Mouse (Mus musculus) MEL (cell line): ENCODE data around the gene E2f3. TPM values are rescaled to one million over a fixed set of nuclear protein-coding genes. Genes with fewer than 3 reads are reported as not detected.
A peak's percentile ranks its signal among the peaks of the same experiment; 100 is the strongest.

Experiments
- DNase-seq: peaks from one replicate; pipeline ENCODE4 v3.0.0; 2011; ENCODE audit warnings: low read depth, low spot score
- H3K27ac ChIP-seq: 2 replicates; pipeline ENCODE4 v1.5.1; 2012; ENCODE audit warnings: low read depth, mild to moderate bottlenecking, control low read depth, low read length, moderate library complexity; ENCODE audit not compliant: control insufficient read depth
- H3K27me3 ChIP-seq, 2 experiments: fragments of 150-350 bp in 1 of 2; sonication (generic) in 1 of 2; 2 replicates each; pipeline ENCODE4 v1.6.1; 2012; ENCODE audit warnings: low read length in 2 of 2, mild to moderate bottlenecking in 2 of 2, improper control_type of control experiment in 1 of 2, moderate library complexity in 1 of 2; ENCODE audit not compliant: insufficient read depth in 2 of 2, control insufficient read depth in 1 of 2
- H3K36me3 ChIP-seq, 2 experiments: 2 replicates each; pipeline ENCODE4 v1.6.1; 2012 to 2014; ENCODE audit warnings: low read length in 2 of 2, improper control_type of control experiment in 1 of 2, inconsistent platforms in 1 of 2, mild to moderate bottlenecking in 1 of 2; ENCODE audit not compliant: insufficient read depth in 2 of 2, control insufficient read depth in 1 of 2
- H3K4me1 ChIP-seq, 2 experiments: fragments of 150-350 bp in 1 of 2; sonication (generic) in 1 of 2; 2 replicates each; pipeline ENCODE4 v1.6.1; 2012; ENCODE audit warnings: low read length in 2 of 2, improper control_type of control experiment in 1 of 2, mild to moderate bottlenecking in 1 of 2; ENCODE audit not compliant: insufficient read depth in 2 of 2, control insufficient read depth in 1 of 2
- H3K4me3 ChIP-seq, 2 experiments: fragments of 150-350 bp in 1 of 2; sonication (generic) in 1 of 2; 2 replicates each; pipeline ENCODE4 v1.5.1; 2012; ENCODE audit warnings: low read depth in 2 of 2, low read length in 2 of 2, mild to moderate bottlenecking in 2 of 2, moderate library complexity in 2 of 2, control low read depth in 1 of 2, improper control_type of control experiment in 1 of 2; ENCODE audit not compliant: control insufficient read depth in 1 of 2, insufficient read depth in 1 of 2
- H3K79me2 ChIP-seq: 2 replicates; pipeline ENCODE4 v1.6.1; 2012; ENCODE audit warnings: mild to moderate bottlenecking, low read length, moderate library complexity; ENCODE audit not compliant: control insufficient read depth, poor library complexity, insufficient read depth
- H3K9ac ChIP-seq: 2 replicates; pipeline ENCODE4 v1.6.1; 2012; ENCODE audit warnings: low read depth, mild to moderate bottlenecking, control low read depth, low read length, moderate library complexity; ENCODE audit not compliant: control insufficient read depth, poor library complexity, severe bottlenecking
- H3K9me3 ChIP-seq: fragments of 150-350 bp; sonication (generic); replicated peaks from 2 replicates; pipeline ENCODE4 v1.6.1; 2012; ENCODE audit warnings: mild to moderate bottlenecking, low read length, improper control_type of control experiment, moderate library complexity; ENCODE audit not compliant: insufficient read depth
- BHLHE40 ChIP-seq: IDR thresholded peaks from 2 replicates; pipeline ENCODE4 v1.6.1; 2012; ENCODE audit warnings: low read depth, mild to moderate bottlenecking, inconsistent platforms, low read length, improper control_type of control experiment, borderline replicate concordance
- CHD1 ChIP-seq: IDR thresholded peaks from 2 replicates; pipeline ENCODE4 v1.6.1; 2012; ENCODE audit warnings: low read depth, mild to moderate bottlenecking, inconsistent platforms, low read length, improper control_type of control experiment
- ELF1 ChIP-seq: IDR thresholded peaks from 2 replicates; pipeline ENCODE4 v1.6.1; 2014; ENCODE audit warnings: low read depth, mild to moderate bottlenecking, inconsistent platforms, low read length, improper control_type of control experiment, moderate library complexity
- EP300 ChIP-seq, 2 experiments: IDR thresholded peaks; 2 replicates each; pipeline ENCODE4 v1.6.1; 2011; ENCODE audit warnings: improper control_type of control experiment in 2 of 2, low read length in 2 of 2, low read depth in 1 of 2, mild to moderate bottlenecking in 1 of 2
- KAT2A ChIP-seq: conservative IDR thresholded peaks from 2 replicates; pipeline ENCODE4 v1.6.1; 2012; ENCODE audit warnings: low read depth, low read length, improper control_type of control experiment, inconsistent platforms
- MAFK ChIP-seq: IDR thresholded peaks from 2 replicates; pipeline ENCODE4 v1.6.1; 2011; ENCODE audit warnings: low read depth, mild to moderate bottlenecking, low read length, improper control_type of control experiment, borderline replicate concordance
- MAX ChIP-seq: IDR thresholded peaks from 2 replicates; pipeline ENCODE4 v1.6.1; 2011; ENCODE audit warnings: low read length, improper control_type of control experiment
- MEF2A ChIP-seq: IDR thresholded peaks from 2 replicates; pipeline ENCODE4 v1.6.1; 2014; ENCODE audit warnings: low read depth, mild to moderate bottlenecking, inconsistent platforms, low read length, improper control_type of control experiment; ENCODE audit not compliant: poor library complexity, insufficient replicate concordance, severe bottlenecking; ENCODE audit errors: extremely low read depth
- MYB ChIP-seq: IDR thresholded peaks from 2 replicates; pipeline ENCODE4 v1.6.1; 2011; ENCODE audit warnings: mild to moderate bottlenecking, low read depth, low read length, improper control_type of control experiment
- RAD21 ChIP-seq: IDR thresholded peaks from 2 replicates; pipeline ENCODE4 v1.6.1; 2011; ENCODE audit warnings: mild to moderate bottlenecking, low read depth, low read length, improper control_type of control experiment
- RCOR1 ChIP-seq: IDR thresholded peaks from 2 replicates; pipeline ENCODE4 v1.6.1; 2012; ENCODE audit warnings: low read depth, mild to moderate bottlenecking, inconsistent platforms, low read length, improper control_type of control experiment
- SIN3A ChIP-seq: IDR thresholded peaks from 2 replicates; pipeline ENCODE4 v1.6.1; 2012; ENCODE audit warnings: low read length, improper control_type of control experiment, inconsistent platforms
- ZC3H11A ChIP-seq: IDR thresholded peaks from 2 replicates; pipeline ENCODE4 v1.6.1; 2012; ENCODE audit warnings: low read depth, mild to moderate bottlenecking, inconsistent platforms, low read length, improper control_type of control experiment
- ZNF384 ChIP-seq: IDR thresholded peaks from 2 replicates; pipeline ENCODE4 v1.6.1; 2012; ENCODE audit warnings: low read depth, mild to moderate bottlenecking, inconsistent platforms, low read length, improper control_type of control experiment
- polyA plus RNA-seq, 2 experiments: library from polyadenylated mRNA; stranded (reverse) in 1 of 2; unstranded in 1 of 2; fragments of >175 nt in 1 of 2; fragments of >200 nt in 1 of 2; gene quantifications; 2 replicates each; pipeline versions ENCODE4 v1.2.1 to v1.2.4; 2012; ENCODE audit warnings: low replicate concordance in 2 of 2, low read depth in 1 of 2; ENCODE audit not compliant: insufficient read length in 2 of 2, insufficient read depth in 1 of 2, missing spikeins in 1 of 2
- total RNA-seq: library from RNA; depleted of rRNA; stranded (reverse); fragments of 300-350 nt; gene quantifications from 2 replicates; pipeline ENCODE4 v1.2.3, GENCODE M21; 2012

E2f3 gene
- total and polyA plus RNA-seq, 3 experiments = 12.8 to 20.0 TPM; not detected in 1

GRCm38 (mm10) chr13:29939399-29939798, 46.5 kb downstream of the E2f3 start:
- TF ChIP-seq MAFK = peak; percentile 52; the same call in 1 of the 2 replicates
- no peak for TF ChIP-seq KAT2A
- no peaks in the 10 kb centered on the region for H3K9me3 ChIP-seq
- no peaks in the 10 kb centered on the region for H3K4me1 ChIP-seq
- H3K36me3 ChIP-seq = peaks cover 0 to 2% of the 10 kb centered on the region in 2 experiments; a peak in 2 of 4 replicates
- DNase-seq = no peak
- no peak overlapping the region for H3K4me3 ChIP-seq
- no peak overlapping the region for H3K27ac ChIP-seq
- peaks cover 34% of the 10 kb centered on the region for H3K79me2 ChIP-seq
- H3K27me3 ChIP-seq = no peaks in the 10 kb centered on the region
- H3K9ac ChIP-seq = no peak overlapping the region

DNA sequence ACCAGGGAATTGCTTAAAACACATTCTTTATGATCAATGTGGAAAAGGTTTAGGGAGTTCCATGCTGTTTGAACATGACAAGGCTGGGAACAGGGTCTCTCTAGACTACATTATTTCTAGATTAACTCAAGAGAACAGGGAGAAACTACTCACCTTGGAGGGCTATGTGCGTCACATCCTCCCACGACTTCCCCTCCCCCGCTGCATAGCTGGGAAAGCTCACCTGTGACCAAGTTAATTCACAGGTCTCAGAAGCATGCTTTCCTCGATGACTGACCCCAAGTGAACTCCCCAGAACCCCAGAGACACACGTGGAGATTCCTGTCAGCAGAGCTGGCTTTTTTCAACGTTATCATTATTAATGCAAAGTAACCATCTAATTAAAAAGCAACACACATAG, 47.1 kb downstream of the E2f3 start:
- no peak for TF ChIP-seq MEF2A
- no peak for TF ChIP-seq ZNF384
- no peak for TF ChIP-seq RAD21
- TF ChIP-seq RCOR1 = no peak
- no peak for TF ChIP-seq ZC3H11A
- TF ChIP-seq MYB = no peak
- TF ChIP-seq SIN3A = no peak
- TF ChIP-seq MAX = no peak
- Histone ChIP-seq H3K79me2 (peaks cover 40% of the 10 kb centered on the region), H3K9ac (no peak overlapping the region), H3K9me3 (no peaks in the 10 kb centered on the region), H3K27me3 (no peaks in the 10 kb centered on the region), H3K27ac (no peak overlapping the region), H3K4me3 (no peak overlapping the region), H3K4me1 (no peaks in the 10 kb centered on the region), H3K36me3 (peaks cover 0 to 2% of the 10 kb centered on the region in 2 experiments; a peak in 2 of 4 replicates)
- DNase-seq = no peak

DNA sequence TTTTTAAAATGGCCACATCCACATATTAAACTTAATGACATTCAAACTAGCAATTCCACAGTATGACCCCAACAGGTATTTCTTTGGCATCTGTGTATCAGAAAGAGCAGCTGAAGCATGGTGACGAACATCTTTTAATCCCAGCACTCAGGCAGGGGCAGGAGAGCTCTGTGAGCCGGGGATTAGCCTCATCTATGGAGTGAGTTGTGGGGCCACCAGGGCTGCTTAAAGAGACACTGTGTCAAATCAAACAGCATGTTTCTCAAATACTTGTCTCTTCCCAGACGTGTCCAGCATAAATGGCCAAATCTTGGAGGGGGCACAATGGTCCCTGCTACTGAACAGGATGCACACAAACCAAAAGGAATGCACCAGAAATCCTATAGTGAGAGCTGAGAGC, 59.7 kb downstream of the E2f3 start:
- H3K79me2 ChIP-seq = peaks cover 10% of the 10 kb centered on the region
- no peaks in the 10 kb centered on the region; a peak in 1 of 4 replicates for H3K36me3 ChIP-seq
- H3K4me3 ChIP-seq = no peak overlapping the region
- H3K9me3 ChIP-seq = no peaks in the 10 kb centered on the region
- no peaks in the 10 kb centered on the region for H3K27me3 ChIP-seq
- TF ChIP-seq ZC3H11A = no peak
- no peak for TF ChIP-seq BHLHE40
- no peak for TF ChIP-seq EP300 (IDR thresholded peaks at IDR 0.05; ENCODE audit: low read depth in 1 of 2, low read length in 2 of 2)
- no peak for TF ChIP-seq KAT2A
- TF ChIP-seq MYB = no peak
- TF ChIP-seq CHD1 = no peak
- no peak for TF ChIP-seq ZNF384
- no peak for TF ChIP-seq ELF1
- no peak overlapping the region for H3K9ac ChIP-seq
- DNase-seq = no peak
- H3K4me1 ChIP-seq = 0 out of 4 replicates have a peak, but pooled peaks cover 0 to 3% of the 10 kb centered on the region in 2 experiments
- H3K27ac ChIP-seq = no peak overlapping the region
